Mouse (Mus musculus) heart, postnatal 0 days (tissue): ENCODE results near the gene Wdr34. TPM values are rescaled to one million over a fixed set of nuclear protein-coding genes. Genes with fewer than 3 reads are reported as not detected.

Experiments used
- ATAC-seq: fragments of 200-750 bp; cut with Nextera tagmentation; 2 replicates; pipeline ENCODE4 v1.8.0; 2017; ENCODE audit warnings: low read depth, moderate number of reproducible peaks, moderate library complexity; ENCODE audit not compliant: insufficient read depth
- DNase-seq: peaks from one replicate; pipeline ENCODE4 v3.0.0-alpha.2; 2016; ENCODE audit warnings: low spot score
- H3K27ac ChIP-seq: fragments of 300-500 bp; sonication (generic); 2 replicates; pipeline ENCODE4 v1.5.1; 2014; ENCODE audit warnings: low read depth, mild to moderate bottlenecking
- H3K27me3 ChIP-seq: fragments of 300-500 bp; sonication (generic); 2 replicates; pipeline ENCODE4 v1.6.1; 2014; ENCODE audit warnings: low read length, mixed read lengths; ENCODE audit not compliant: control insufficient read depth, insufficient read depth
- H3K36me3 ChIP-seq: fragments of 300-500 bp; sonication (generic); replicated peaks from 2 replicates; pipeline ENCODE4 v1.6.1; 2014; ENCODE audit warnings: low read length, mixed read lengths; ENCODE audit not compliant: control insufficient read depth, insufficient read depth
- H3K4me1 ChIP-seq: fragments of 300-500 bp; sonication (generic); 2 replicates; pipeline ENCODE4 v1.6.1; 2014; ENCODE audit warnings: antibody characterized with exemption; ENCODE audit not compliant: control insufficient read depth, insufficient read depth
- H3K4me2 ChIP-seq: fragments of 300-500 bp; sonication (generic); 2 replicates; pipeline ENCODE4 v1.6.1; 2014; ENCODE audit warnings: low read depth, mild to moderate bottlenecking, low read length, moderate library complexity
- H3K4me3 ChIP-seq: fragments of 300-500 bp; sonication (generic); 2 replicates; pipeline ENCODE4 v1.5.1; 2014; ENCODE audit warnings: low read depth, low read length
- H3K9ac ChIP-seq: fragments of 300-500 bp; sonication (generic); replicated peaks from 2 replicates; pipeline ENCODE4 v1.6.1; 2014; ENCODE audit warnings: low read depth, low read length, mixed read lengths
- H3K9me3 ChIP-seq: fragments of 300-500 bp; sonication (generic); replicated peaks from 2 replicates; pipeline ENCODE4 v1.6.1; 2016; ENCODE audit warnings: low read length; ENCODE audit not compliant: control insufficient read depth
- CTCF ChIP-seq: IDR thresholded peaks from 2 replicates; pipeline ENCODE4 v1.5.1; 2016; ENCODE audit warnings: antibody characterized with exemption, control low read depth, low read depth
- EP300 ChIP-seq: IDR thresholded peaks from 2 replicates; pipeline ENCODE4 v1.6.1; 2016; ENCODE audit warnings: antibody characterized with exemption, low read depth
- WGBS: fragments of 180-500 bp; shearing (Covaris S2); extraction: QIAGEN DNeasy Blood & Tissue Kit; methylation state at CpG from one replicate; pipeline ENCODE4 v1.1.7; 2014; 5-methylcytosine and 5-hydroxymethylcytosine counted together
- polyA plus RNA-seq: library from polyadenylated mRNA; unstranded; fragments of >200 nt; fragmentation: Nextera tagmentation; extraction: Ambion mirVana; gene quantifications from 2 replicates; pipeline ENCODE4 v1.2.1, GENCODE M21; 2015
- total RNA-seq: library from RNA; depleted of rRNA; stranded (reverse); fragments of >200 nt; gene quantifications from 2 replicates; pipeline ENCODE4 v1.2.3, GENCODE M21; 2014; ENCODE audit warnings: low replicate concordance; rRNA removed

The Wdr34 gene
- total RNA-seq (26.2 and 30.1 TPM in 2 replicates), polyA plus RNA-seq (17.3 and 17.6 TPM in 2 replicates)

GRCm38 (mm10) chr2:30048699-30049388 lies at the start of gene Wdr34:
TSS of gene Wdr34 (minus strand) at chr2:30048881.
- Histone ChIP-seq H3K9ac (peak within 1 kb of the TSS; percentile 69), H3K4me2 (peak within 1 kb of the TSS; percentile 68), H3K36me3 (no peaks in the 10 kb centered on the region), H3K4me3 (peak within 1 kb of the TSS; percentile 52), H3K27me3 (no peaks in the 10 kb centered on the region), H3K27ac (peak within 1 kb of the TSS; percentile 93), H3K4me1 (0 out of 2 replicates have a peak, but pooled peaks cover 5% of the 10 kb centered on the region), H3K9me3 (no peaks in the 10 kb centered on the region)
- no peak for TF ChIP-seq CTCF
- TF ChIP-seq EP300: no peak
- WGBS: under 1% methylated on average over 54 of the region's 54 CpGs
- ATAC-seq (peak; percentile 98), DNase-seq (peak; percentile 94)

DNA sequence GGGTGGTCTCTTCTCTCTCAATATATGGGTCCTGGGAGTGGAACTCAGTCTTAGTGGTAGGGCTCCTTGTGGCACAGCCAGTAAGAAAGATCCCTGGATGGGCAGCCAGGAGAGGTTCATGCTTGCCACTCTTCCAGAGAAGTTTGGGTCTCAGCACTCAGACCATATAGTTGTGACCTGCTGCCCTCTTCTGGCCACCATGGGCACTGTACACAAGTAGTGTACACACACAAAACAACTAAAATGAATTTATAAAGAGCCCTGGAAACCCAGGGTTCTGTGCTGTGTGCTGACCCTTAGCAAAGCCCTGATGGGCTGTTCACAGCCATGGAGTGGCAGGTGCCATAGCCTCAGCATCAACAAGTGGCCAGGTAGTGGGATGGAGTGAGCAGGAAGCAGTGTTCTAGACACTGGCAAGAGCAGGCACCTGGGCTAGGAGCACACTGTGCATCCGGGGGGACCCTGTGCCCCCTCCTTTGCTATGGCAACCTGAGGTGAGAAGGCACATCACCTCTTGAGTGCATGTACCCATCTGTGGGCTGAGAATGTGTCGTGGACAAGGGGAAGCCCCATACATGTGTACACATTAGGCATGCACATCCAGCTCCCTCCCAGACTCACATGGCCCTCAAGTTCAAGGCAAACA lies 47.3 kb upstream of the Wdr34 start:
- Histone ChIP-seq H3K27ac (no peak overlapping the region), H3K27me3 (no peaks in the 10 kb centered on the region), H3K4me2 (no peak overlapping the region), H3K9ac (no peak overlapping the region), H3K36me3 (peaks cover 17% of the 10 kb centered on the region), H3K4me3 (no peak overlapping the region), H3K4me1 (0 out of 2 replicates have a peak, but pooled peaks cover 6% of the 10 kb centered on the region), H3K9me3 (no peaks in the 10 kb centered on the region)
- ATAC-seq (no peak), DNase-seq (peak; percentile 54)
- TF ChIP-seq EP300 (no peak), CTCF (peak; percentile 64)
- WGBS: 83% methylated on average over 2 of the region's 2 CpGs

DNA sequence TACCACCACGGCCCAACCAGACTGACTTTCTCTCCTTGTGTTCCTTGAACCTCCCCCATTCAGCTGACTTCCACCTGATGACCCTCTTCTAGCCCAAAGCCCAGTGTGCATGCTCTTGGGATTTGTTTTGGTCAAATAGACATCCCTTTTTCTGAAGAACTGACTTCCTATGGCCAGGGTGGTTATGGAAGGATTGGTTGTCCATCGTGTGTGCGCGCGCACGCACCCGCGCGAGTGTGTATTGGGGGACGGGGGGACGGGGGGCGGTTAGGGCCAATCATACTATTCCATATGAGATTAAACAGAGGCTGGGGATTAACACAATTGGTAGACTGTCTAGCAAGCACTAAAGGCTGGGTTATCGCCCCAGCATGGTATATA lies 45.5 kb upstream of the Wdr34 start:
- 3% methylated on average over 13 of the region's 13 CpGs for WGBS
- DNase-seq: no peak
- H3K27me3 ChIP-seq: no peaks in the 10 kb centered on the region
- H3K27ac ChIP-seq: peak overlapping the region; percentile 3; the same call in 1 of the 2 replicates
- peak overlapping the region; percentile 78 for H3K4me2 ChIP-seq
- no peak for ATAC-seq
- peaks cover 5% of the 10 kb centered on the region; the same call in 1 of the 2 replicates for H3K36me3 ChIP-seq
- H3K4me3 ChIP-seq: peak overlapping the region; percentile 68
- TF ChIP-seq CTCF (no peak), EP300 (no peak)
- 0 out of 2 replicates have a peak, but pooled peaks cover 6% of the 10 kb centered on the region for H3K4me1 ChIP-seq
- H3K9ac ChIP-seq: peak overlapping the region; percentile 57; the same call in 1 of the 2 replicates
- H3K9me3 ChIP-seq: no peaks in the 10 kb centered on the region

DNA sequence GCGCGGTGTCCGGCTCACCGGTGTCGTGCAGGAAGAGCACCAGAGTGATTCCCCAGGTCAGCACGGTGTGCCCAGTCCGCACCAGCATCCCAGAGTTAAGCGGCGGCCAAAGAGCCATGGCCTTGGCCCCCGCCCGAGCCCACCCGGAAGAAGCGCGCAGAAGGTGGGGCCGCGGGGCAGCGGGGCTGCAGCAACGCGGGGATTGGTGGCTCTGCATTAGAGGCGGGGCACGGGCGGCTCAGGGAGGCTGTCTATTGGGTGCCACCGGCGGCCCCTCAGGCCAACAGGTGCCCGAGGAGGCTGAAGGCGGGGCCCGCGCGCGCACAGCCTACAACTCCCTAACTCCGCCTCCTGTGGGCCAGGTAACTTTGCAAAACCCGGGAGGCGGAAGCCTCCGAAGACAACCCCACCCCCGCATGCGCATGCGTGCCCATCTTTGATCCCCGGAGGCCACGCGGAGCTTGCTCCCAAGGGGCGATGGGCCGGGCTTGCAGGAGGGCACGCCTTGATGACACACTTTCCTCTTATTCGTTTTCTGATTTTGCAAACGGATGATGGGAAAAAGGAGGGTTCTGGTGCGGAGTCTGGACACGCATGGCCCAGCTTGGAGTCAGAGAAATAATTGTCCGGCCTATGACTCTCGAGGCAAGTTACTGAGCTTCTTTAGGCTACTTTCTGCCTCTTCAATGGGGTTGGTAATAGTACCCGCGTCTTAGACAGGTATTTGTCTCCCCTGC lies 45.0 kb upstream of the Wdr34 start, which contains the start of gene Zdhhc12:
Gene Zdhhc12, minus strand, starts transcription at position 178 of the 737 bp plus-strand sequence.
- WGBS: under 1% methylated on average over 48 of the region's 51 CpGs
- TF ChIP-seq EP300: no peak
- no peak for TF ChIP-seq CTCF
- H3K4me2 ChIP-seq: peak within 1 kb of the TSS; percentile 78
- peak within 1 kb of the TSS; percentile 57 for H3K9ac ChIP-seq
- 0 out of 2 replicates have a peak, but pooled peaks cover 6% of the 10 kb centered on the region for H3K4me1 ChIP-seq
- H3K36me3 ChIP-seq: peaks cover 3% of the 10 kb centered on the region; the same call in 1 of the 2 replicates
- DNase-seq (peak; percentile 95), ATAC-seq (peak; percentile 97)
- H3K9me3 ChIP-seq: no peaks in the 10 kb centered on the region
- peak within 1 kb of the TSS; percentile 68 for H3K4me3 ChIP-seq
- H3K27me3 ChIP-seq: no peaks in the 10 kb centered on the region
- H3K27ac ChIP-seq: peak within 1 kb of the TSS; percentile 3; the same call in 1 of the 2 replicates
